Mouse (Mus musculus) testis, adult 10 weeks (tissue): ENCODE data around the gene Cep70. TPM values are rescaled to one million over a fixed set of nuclear protein-coding genes. Genes with fewer than 3 reads are reported as not detected.

Source experiments
- polyA plus RNA-seq: library from polyadenylated mRNA; stranded (reverse); fragments of 350-450 nt; fragmentation: Illumina TruSeq; extraction: RNeasy Lipid Tissue Mini Kit (QIAGEN cat#74804); gene quantifications from one replicate; pipeline ENCODE4 v1.2.3, GENCODE M21; 2014; ENCODE audit warnings: low read depth, low replicate concordance

Cep70 gene
- 124 TPM for polyA plus RNA-seq

DNA sequence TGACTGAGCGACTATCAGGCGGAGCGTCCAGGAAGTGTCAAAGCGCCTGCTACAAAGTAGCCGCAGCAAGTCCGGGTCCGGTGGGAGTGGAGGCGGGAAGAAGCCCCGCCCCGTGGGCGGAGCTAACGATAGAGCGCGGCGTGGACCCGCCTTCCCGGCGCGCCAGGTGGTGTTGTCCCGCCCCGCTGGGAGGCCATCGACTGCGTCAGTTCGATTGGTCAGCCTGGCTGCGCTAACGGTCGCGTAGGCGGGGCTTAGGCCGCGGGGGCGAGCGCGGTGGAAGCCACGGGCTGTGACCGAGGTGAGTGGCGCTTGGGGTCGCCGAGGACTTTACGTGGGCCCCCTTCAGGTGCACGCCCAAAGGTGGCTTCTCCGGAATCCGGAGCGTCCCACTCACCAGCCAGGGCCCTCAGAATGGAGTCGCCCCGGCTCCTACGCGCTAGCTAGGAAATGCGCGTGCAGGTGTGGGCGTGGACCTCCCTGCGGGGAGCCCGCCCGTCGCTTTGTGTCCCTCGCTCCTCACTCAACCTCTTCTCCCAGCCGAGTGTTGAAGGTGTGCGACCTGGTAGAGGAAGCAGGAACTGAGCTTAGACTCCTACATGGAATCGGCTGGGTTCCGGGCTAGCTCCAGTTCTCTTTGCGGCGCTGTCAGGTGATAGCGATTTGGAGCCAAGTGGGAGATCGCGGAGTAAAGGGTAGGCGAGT is at the start of gene Cep70:
Gene Cep70 (plus strand): TSS at position 178 of the 705 bp plus-strand sequence.

GRCm38 (mm10) chr9:99237139-99237538 is 6.0 kb upstream of the Cep70 start, which contains the start of gene Faiml:
TSS of gene Faiml (minus strand) at chr9:99237239.

Other genes with a start within 250 kb of the Cep70 start
- gene Gm1123, start 207.7 kb upstream of the Cep70 start, polyA plus RNA-seq, result 0.27 TPM
- 8.4 TPM for gene Pik3cb, start 102.7 kb upstream of the Cep70 start, polyA plus RNA-seq
- gene Faiml, start 6.1 kb upstream of the Cep70 start, polyA plus RNA-seq, result 95.2 TPM
- gene Esyt3, start 115.2 kb downstream of the Cep70 start, polyA plus RNA-seq, result 9.5 TPM
- gene Mras, start 194.0 kb downstream of the Cep70 start, polyA plus RNA-seq, result 8.1 TPM
- not detected for gene Nme9, start 208.1 kb downstream of the Cep70 start, polyA plus RNA-seq